Mouse (Mus musculus) C2C12 (cell line): ENCODE data around the gene Fbl. TPM values are rescaled to one million over a fixed set of nuclear protein-coding genes. Genes with fewer than 3 reads are reported as not detected.

Experiments used
- H3K27me3 ChIP-seq: one replicate; pipeline ENCODE4 v1.6.1; 2011; ENCODE audit not compliant: control insufficient read depth, insufficient read depth, insufficient read length
- H3K36me3 ChIP-seq: one replicate; pipeline ENCODE4 v1.6.1; 2011; ENCODE audit not compliant: control insufficient read depth, insufficient read depth
- H3K4me3 ChIP-seq: one replicate; pipeline ENCODE4 v1.5.1; 2011; ENCODE audit warnings: mild to moderate bottlenecking, control low read depth; ENCODE audit not compliant: poor library complexity, insufficient read depth, severe bottlenecking
- H3K79me2 ChIP-seq: one replicate; pipeline ENCODE4 v1.6.1; 2011; ENCODE audit not compliant: control insufficient read depth, insufficient read depth
- H3K79me3 ChIP-seq: one replicate; pipeline ENCODE4 v1.6.1; 2011; ENCODE audit warnings: low read depth, control low read depth
- H3ac ChIP-seq: one replicate; pipeline ENCODE3; 2011; ENCODE audit warnings: low read depth; ENCODE audit not compliant: control insufficient read depth, insufficient read length
- CEBPB ChIP-seq: IDR thresholded peaks from one replicate; pipeline ENCODE4 v1.6.1; 2011; ENCODE audit warnings: low read depth, mild to moderate bottlenecking, control low read depth, moderate library complexity
- CTCF ChIP-seq: IDR thresholded peaks from one replicate; pipeline ENCODE4 v1.5.1; 2011; ENCODE audit not compliant: control insufficient read depth, insufficient read depth, insufficient read length
- FOSL1 ChIP-seq: IDR thresholded peaks from one replicate; pipeline ENCODE4 v1.8.0; 2011; ENCODE audit warnings: mild to moderate bottlenecking, low read length; ENCODE audit not compliant: poor library complexity, insufficient read depth, severe bottlenecking
- MAX ChIP-seq: IDR thresholded peaks from one replicate; pipeline ENCODE4 v1.6.1; 2011; ENCODE audit warnings: mild to moderate bottlenecking, control low read depth
- MYOD1 ChIP-seq: IDR thresholded peaks from one replicate; pipeline ENCODE4 v1.6.1; 2011; ENCODE audit warnings: low read depth; ENCODE audit not compliant: control insufficient read depth, insufficient read length
- MYOG ChIP-seq: IDR thresholded peaks from one replicate; pipeline ENCODE4 v1.6.1; 2011; ENCODE audit not compliant: control insufficient read depth, insufficient read length; ENCODE audit errors: extremely low read depth
- USF1 ChIP-seq: IDR thresholded peaks from one replicate; pipeline ENCODE4 v1.6.1; 2011; ENCODE audit warnings: low read depth, mild to moderate bottlenecking, control low read depth, moderate library complexity
- polyA plus RNA-seq: library from polyadenylated mRNA; unstranded; fragments of >200 nt; fragmentation: generic; extraction: Trizol; gene quantifications from one replicate; pipeline ENCODE4 v1.2.1, GENCODE M21; 2012; ENCODE audit warnings: missing spikeins

Gene Fbl
- polyA plus RNA-seq, 1 experiment: 410 TPM

- H3K27me3 ChIP-seq: peaks cover 10% of the 10 kb centered on the region
- H3K79me2 ChIP-seq: no peaks in the 10 kb centered on the region
- TF ChIP-seq MAX: no peak
- TF ChIP-seq CEBPB: no peak
- TF ChIP-seq CTCF: no peak
- no peak for TF ChIP-seq MYOG
- no peak for TF ChIP-seq MYOD1
- TF ChIP-seq FOSL1: no peak
- TF ChIP-seq USF1: no peak
- no peaks in the 10 kb centered on the region for H3K79me3 ChIP-seq
- H3K4me3 ChIP-seq: no peak overlapping the region
- H3ac ChIP-seq: no peak overlapping the region
- no peaks in the 10 kb centered on the region for H3K36me3 ChIP-seq
Observed at GRCm38 (mm10) chr7:28159292-28159691, 10.2 kb upstream of the Fbl start.

GRCm38 (mm10) chr7:28159893-28160292 lies 9.6 kb upstream of the Fbl start:
- H3ac ChIP-seq: no peak overlapping the region
- H3K36me3 ChIP-seq: no peaks in the 10 kb centered on the region
- no peak for TF ChIP-seq MYOG
- TF ChIP-seq MAX: no peak
- TF ChIP-seq USF1: no peak
- H3K4me3 ChIP-seq: no peak overlapping the region
- no peaks in the 10 kb centered on the region for H3K79me2 ChIP-seq
- no peaks in the 10 kb centered on the region for H3K79me3 ChIP-seq
- H3K27me3 ChIP-seq: peaks cover 4% of the 10 kb centered on the region

DNA sequence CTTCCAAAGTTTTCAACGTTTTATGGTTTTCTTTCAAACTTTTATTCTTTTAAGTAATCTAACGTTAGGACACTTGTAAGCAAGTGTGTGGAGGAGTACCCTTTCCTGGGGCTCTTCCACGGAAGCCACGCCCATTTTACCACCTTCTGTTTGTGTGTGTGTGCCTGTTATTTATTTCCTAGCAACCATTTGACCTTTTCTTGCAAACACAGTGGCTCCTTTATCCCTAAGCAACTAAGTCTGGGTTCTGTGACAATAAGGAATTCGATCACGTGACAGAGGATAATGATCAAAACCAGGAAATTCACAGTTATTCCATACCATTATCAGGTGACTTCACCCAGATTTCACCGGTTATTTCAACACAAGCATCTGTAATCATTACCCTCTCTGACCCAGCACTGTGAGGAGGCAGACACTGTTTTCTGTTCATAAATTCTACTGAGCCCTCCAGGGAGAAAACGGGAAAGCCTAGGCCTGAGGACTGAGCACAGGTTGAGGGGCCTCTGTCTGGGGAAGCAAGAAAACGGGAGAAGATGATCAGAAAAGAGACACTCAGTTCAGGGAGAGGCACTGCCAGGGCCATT lies 8.3 kb upstream of the Fbl start:
- H3K27me3 ChIP-seq: no peaks in the 10 kb centered on the region
- no peak overlapping the region for H3K4me3 ChIP-seq
- no peak overlapping the region for H3ac ChIP-seq
- H3K36me3 ChIP-seq: no peaks in the 10 kb centered on the region
- H3K79me2 ChIP-seq: no peaks in the 10 kb centered on the region
- no peak for TF ChIP-seq FOSL1
- no peak for TF ChIP-seq MAX
- TF ChIP-seq USF1: no peak
- no peak for TF ChIP-seq MYOG
- TF ChIP-seq CEBPB: no peak
- no peak for TF ChIP-seq MYOD1
- no peak for TF ChIP-seq CTCF
- H3K79me3 ChIP-seq: no peaks in the 10 kb centered on the region

GRCm38 (mm10) chr7:28165406-28165805 lies 4.1 kb upstream of the Fbl start:
- no peaks in the 10 kb centered on the region for H3K27me3 ChIP-seq
- H3K79me3 ChIP-seq: peaks cover 7% of the 10 kb centered on the region
- H3K4me3 ChIP-seq: no peak overlapping the region
- no peak overlapping the region for H3ac ChIP-seq
- no peak for TF ChIP-seq CTCF
- no peak for TF ChIP-seq CEBPB
- no peak for TF ChIP-seq FOSL1
- no peak for TF ChIP-seq MYOD1
- TF ChIP-seq MYOG: no peak
- peaks cover 11% of the 10 kb centered on the region for H3K79me2 ChIP-seq
- no peaks in the 10 kb centered on the region for H3K36me3 ChIP-seq

GRCm38 (mm10) chr7:28168320-28169115 lies 992 bp upstream of the Fbl start:
- Histone ChIP-seq H3K27me3 (no peaks in the 10 kb centered on the region), H3K79me3 (peaks cover 38% of the 10 kb centered on the region), H3K36me3 (no peaks in the 10 kb centered on the region), H3ac (no peak overlapping the region), H3K4me3 (peak overlapping the region; percentile 74), H3K79me2 (peaks cover 42% of the 10 kb centered on the region)
- TF ChIP-seq FOSL1 (no peak), MYOD1 (no peak), CTCF (peak; percentile 47), MYOG (no peak)

- peaks cover 52% of the 10 kb centered on the region for H3K79me3 ChIP-seq
- H3K4me3 ChIP-seq: no peak overlapping the region
- H3ac ChIP-seq: no peak overlapping the region
- no peaks in the 10 kb centered on the region for H3K27me3 ChIP-seq
- TF ChIP-seq MYOD1 (no peak), MAX (no peak), FOSL1 (no peak), USF1 (no peak), MYOG (no peak), CTCF (no peak), CEBPB (no peak)
- peaks cover 73% of the 10 kb centered on the region for H3K79me2 ChIP-seq
- H3K36me3 ChIP-seq: peaks cover 35% of the 10 kb centered on the region
Observed at GRCm38 (mm10) chr7:28175358-28175757, 5.8 kb downstream of the Fbl start.
